Mouse (Mus musculus) cerebellum, adult 9-11 months (tissue): ENCODE results near the gene Tex13c3.
"Not testable (repeated sequence)": the region's sequence is repeated elsewhere in the genome, so short reads cannot be mapped to it uniquely, and the experiment has no call there.

Source experiments
- DNase-seq: peaks from one replicate; pipeline ENCODE4 v3.0.0; 2022

The Tex13c3 gene

GRCm38 (mm10) chrX:19481219-19481618 lies at the start of gene Tex13c3:
Gene Tex13c3 (minus strand): TSS chrX:19481319.
- not testable (repeated sequence) for DNase-seq

- DNase-seq: no peak
These were observed 8.6 kb upstream of the Tex13c3 start for GRCm38 (mm10) chrX:19489731-19490130.
